Mouse (Mus musculus): ENCODE results near the gene Igfbp6. TPM values are rescaled to one million over a fixed set of nuclear protein-coding genes. Genes with fewer than 3 reads are reported as not detected.

Igfbp6 gene
- polyA plus RNA-seq (2015; fragmentation: Nextera tagmentation; extraction: Ambion mirVana), result 33.0 and 33.9 TPM in 2 replicates

DNA sequence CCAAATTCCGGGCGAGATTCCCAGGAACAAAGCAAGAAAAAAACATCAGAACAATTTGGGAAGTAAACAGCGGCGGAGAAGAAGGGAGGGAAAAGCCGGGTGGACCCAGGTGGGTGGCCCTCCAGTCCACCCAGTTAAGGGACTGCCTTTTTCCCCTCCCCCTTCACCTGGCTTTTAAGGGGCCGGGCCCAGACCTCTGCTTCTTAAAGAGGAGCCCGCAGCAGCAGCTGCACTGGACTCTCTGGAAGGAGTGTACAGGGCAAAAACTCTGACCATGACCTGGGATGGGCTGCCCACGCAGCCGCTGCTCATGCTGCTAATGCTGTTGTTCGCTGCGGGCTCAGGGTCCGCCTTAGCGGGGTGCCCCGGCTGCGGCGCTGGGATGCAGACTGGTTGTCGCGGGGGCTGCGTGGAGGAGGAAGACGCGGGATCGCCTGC, at the start of gene Igfbp6:
Igfbp6 (plus strand) TSS at position 89 of the 438 bp plus-strand sequence.
- 5% methylated on average over 22 of the region's 22 CpGs for WGBS
- peak within 1 kb of the TSS; percentile 17 for H3K27ac ChIP-seq (ENCODE audit: low read length)
- peak; percentile 64 for ATAC-seq (ENCODE audit: low FRiP score, low TSS enrichment)

GRCm38 (mm10) chr15:102094988-102095387, 49.2 kb upstream of the Igfbp6 start:
- no peaks in the 10 kb centered on the region for H3K9me3 ChIP-seq (ENCODE audit: low read length)
- H3K4me1 ChIP-seq (ENCODE audit: insufficient read depth, low read length), result peaks cover 23% of the 10 kb centered on the region
- no peak for ATAC-seq (ENCODE audit: low FRiP score, low TSS enrichment)
- H3K9ac ChIP-seq (replicated peaks; ENCODE audit: low read length), result no peak overlapping the region
- no peak overlapping the region for H3K4me3 ChIP-seq (ENCODE audit: low read length)
- WGBS, result 80% methylated on average over 16 of the region's 16 CpGs
- H3K36me3 ChIP-seq (ENCODE audit: insufficient read depth, low read length), result peaks cover 72% of the 10 kb centered on the region
- no peak overlapping the region for H3K27ac ChIP-seq (ENCODE audit: low read length)
- H3K4me2 ChIP-seq (replicated peaks; ENCODE audit: low read depth, low read length), result no peak overlapping the region
- no peaks in the 10 kb centered on the region for H3K27me3 ChIP-seq (ENCODE audit: insufficient read depth, low read length)

More for the DNA sequence above, at the start of gene Igfbp6:
- H3K27me3 ChIP-seq (ENCODE audit: insufficient read depth, low read length), result peaks cover 24% of the 10 kb centered on the region
- H3K4me2 ChIP-seq (replicated peaks; ENCODE audit: low read depth, low read length), result peak within 1 kb of the TSS; percentile 53
- peak within 1 kb of the TSS; percentile 60 for H3K9ac ChIP-seq (replicated peaks; ENCODE audit: low read length)
- no peaks in the 10 kb centered on the region for H3K36me3 ChIP-seq (ENCODE audit: insufficient read depth, low read length)
- H3K4me3 ChIP-seq (ENCODE audit: low read length), result peak within 1 kb of the TSS; percentile 36
- H3K4me1 ChIP-seq (ENCODE audit: insufficient read depth, low read length), result peaks cover 27% of the 10 kb centered on the region
- H3K9me3 ChIP-seq (ENCODE audit: low read length), result no peaks in the 10 kb centered on the region

DNA sequence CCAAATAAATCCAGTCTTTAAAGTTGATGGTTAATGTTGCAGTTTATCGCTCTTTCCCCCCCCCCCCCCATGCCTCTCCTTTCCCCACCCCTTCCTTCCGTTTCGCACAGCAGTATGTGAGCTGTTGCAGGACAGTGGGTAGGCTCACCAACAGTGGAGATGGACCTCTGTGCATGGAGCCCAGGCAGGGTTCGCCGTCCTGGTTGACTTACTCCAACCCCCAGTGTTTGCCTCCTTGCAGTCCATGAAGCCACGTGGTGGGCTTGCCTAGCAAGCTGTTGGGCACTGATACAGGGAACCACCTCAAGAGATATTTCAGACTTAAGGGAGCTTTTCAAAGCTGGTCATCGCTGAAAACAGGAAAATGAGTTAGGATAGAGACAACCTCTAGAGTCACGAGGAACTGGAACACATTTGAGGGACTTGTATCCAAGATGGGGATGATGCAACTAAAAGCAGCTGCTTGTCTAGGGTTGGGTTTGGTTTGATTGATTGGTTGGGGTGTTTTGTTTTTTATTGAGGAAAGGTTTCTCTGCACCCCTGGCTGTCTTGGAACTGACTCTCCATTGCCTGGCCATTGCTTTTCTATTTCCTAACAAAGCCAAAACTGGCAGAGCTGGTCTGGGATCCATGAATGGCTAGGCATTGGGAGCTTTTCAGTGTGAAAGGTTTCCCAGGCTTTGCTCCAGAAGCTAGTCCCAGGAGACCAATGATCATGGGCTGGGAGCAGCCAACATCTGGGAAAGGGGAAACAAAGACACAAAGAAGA, 46.8 kb upstream of the Igfbp6 start:
- H3K4me2 ChIP-seq (replicated peaks; ENCODE audit: low read depth, low read length), result no peak overlapping the region
- H3K27ac ChIP-seq (ENCODE audit: low read length), result no peak overlapping the region; the same call in 1 of the 2 replicates
- 72% methylated on average over 8 of the region's 8 CpGs for WGBS
- peaks cover 49% of the 10 kb centered on the region for H3K36me3 ChIP-seq (ENCODE audit: insufficient read depth, low read length)
- H3K9me3 ChIP-seq (ENCODE audit: low read length), result no peaks in the 10 kb centered on the region
- H3K4me1 ChIP-seq (ENCODE audit: insufficient read depth, low read length), result peaks cover 42% of the 10 kb centered on the region
- ATAC-seq (ENCODE audit: low FRiP score, low TSS enrichment), result no peak
- no peak overlapping the region for H3K9ac ChIP-seq (replicated peaks; ENCODE audit: low read length)
- no peaks in the 10 kb centered on the region for H3K27me3 ChIP-seq (ENCODE audit: insufficient read depth, low read length)
- H3K4me3 ChIP-seq (ENCODE audit: low read length), result no peak overlapping the region

DNA sequence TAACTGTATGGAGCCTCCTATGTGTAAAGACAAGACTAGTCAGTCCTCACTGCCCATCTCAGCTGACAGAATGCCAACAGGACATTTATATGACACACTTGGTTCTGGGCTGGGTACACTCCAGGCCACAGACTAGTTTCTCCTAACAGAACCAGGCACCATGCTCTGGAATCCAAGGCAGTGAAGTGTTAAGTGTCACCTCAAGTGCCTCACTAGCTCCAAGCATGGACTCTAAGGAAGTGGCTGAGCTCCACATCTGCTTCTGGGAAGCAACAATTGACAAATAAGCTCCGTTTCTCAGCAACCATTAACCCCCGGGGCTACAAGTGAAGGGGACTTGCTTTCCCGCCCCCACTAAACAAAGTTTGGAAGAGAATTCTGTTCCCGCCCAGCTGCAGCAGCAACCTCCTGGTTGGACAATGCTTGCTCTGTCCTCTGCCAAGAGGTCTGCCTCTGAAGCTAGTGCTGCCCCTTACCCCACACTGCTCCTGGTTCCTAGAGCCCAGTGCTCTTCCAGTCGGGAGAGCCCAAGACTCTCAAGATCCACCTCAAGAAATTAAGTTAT, 46.1 kb upstream of the Igfbp6 start:
- 39% methylated on average over 5 of the region's 5 CpGs for WGBS
- ATAC-seq (ENCODE audit: low FRiP score, low TSS enrichment), result no peak
- H3K4me2 ChIP-seq (replicated peaks; ENCODE audit: low read depth, low read length), result no peak overlapping the region
- H3K4me3 ChIP-seq (ENCODE audit: low read length), result no peak overlapping the region
- H3K36me3 ChIP-seq (ENCODE audit: insufficient read depth, low read length), result peaks cover 41% of the 10 kb centered on the region
- H3K4me1 ChIP-seq (ENCODE audit: insufficient read depth, low read length), result peaks cover 50% of the 10 kb centered on the region
- no peaks in the 10 kb centered on the region for H3K27me3 ChIP-seq (ENCODE audit: insufficient read depth, low read length)
- H3K27ac ChIP-seq (ENCODE audit: low read length), result peak overlapping the region; percentile 34; the same call in 1 of the 2 replicates
- H3K9me3 ChIP-seq (ENCODE audit: low read length), result no peaks in the 10 kb centered on the region
- H3K9ac ChIP-seq (replicated peaks; ENCODE audit: low read length), result no peak overlapping the region

GRCm38 (mm10) chr15:102099260-102099659, 44.9 kb upstream of the Igfbp6 start:
- H3K9ac ChIP-seq (replicated peaks; ENCODE audit: low read length), result no peak overlapping the region
- ATAC-seq (ENCODE audit: low FRiP score, low TSS enrichment), result no peak

GRCm38 (mm10) chr15:102099771-102100160, 44.4 kb upstream of the Igfbp6 start:
- Histone ChIP-seq H3K36me3 (ENCODE audit: insufficient read depth, low read length) (peaks cover 24% of the 10 kb centered on the region), H3K27me3 (ENCODE audit: insufficient read depth, low read length) (no peaks in the 10 kb centered on the region), H3K27ac (ENCODE audit: low read length) (peak overlapping the region; percentile 99), H3K4me2 (replicated peaks; ENCODE audit: low read depth, low read length) (peak overlapping the region; percentile 91), H3K4me1 (ENCODE audit: insufficient read depth, low read length) (peaks cover 66% of the 10 kb centered on the region), H3K4me3 (ENCODE audit: low read length) (peak overlapping the region; percentile 62), H3K9ac (replicated peaks; ENCODE audit: low read length) (peak overlapping the region; percentile 80), H3K9me3 (ENCODE audit: low read length) (no peaks in the 10 kb centered on the region)
- ATAC-seq (ENCODE audit: low FRiP score, low TSS enrichment), result no peak
- WGBS, result 21% methylated on average over 8 of the region's 8 CpGs

More at GRCm38 (mm10) chr15:102099260-102099659, 44.9 kb upstream of the Igfbp6 start:
- peak overlapping the region; percentile 91 for H3K4me2 ChIP-seq (replicated peaks; ENCODE audit: low read depth, low read length)
- H3K27me3 ChIP-seq (ENCODE audit: insufficient read depth, low read length), result no peaks in the 10 kb centered on the region
- peaks cover 61% of the 10 kb centered on the region for H3K4me1 ChIP-seq (ENCODE audit: insufficient read depth, low read length)
- 47% methylated on average over 5 of the region's 5 CpGs for WGBS
- peaks cover 29% of the 10 kb centered on the region for H3K36me3 ChIP-seq (ENCODE audit: insufficient read depth, low read length)
- H3K27ac ChIP-seq (ENCODE audit: low read length), result peak overlapping the region; percentile 99; the same call in 1 of the 2 replicates
- H3K4me3 ChIP-seq (ENCODE audit: low read length), result no peak overlapping the region
- no peaks in the 10 kb centered on the region for H3K9me3 ChIP-seq (ENCODE audit: low read length)

- peak; percentile 56 for ATAC-seq (ENCODE audit: low FRiP score, low TSS enrichment)
- Histone ChIP-seq H3K4me3 (ENCODE audit: low read length) (peak within 1 kb of the TSS; percentile 62), H3K27me3 (ENCODE audit: insufficient read depth, low read length) (no peaks in the 10 kb centered on the region), H3K4me2 (replicated peaks; ENCODE audit: low read depth, low read length) (peak within 1 kb of the TSS; percentile 91), H3K9me3 (ENCODE audit: low read length) (no peaks in the 10 kb centered on the region), H3K27ac (ENCODE audit: low read length) (peak within 1 kb of the TSS; percentile 99), H3K36me3 (ENCODE audit: insufficient read depth, low read length) (peaks cover 18% of the 10 kb centered on the region), H3K9ac (replicated peaks; ENCODE audit: low read length) (peak within 1 kb of the TSS; percentile 80), H3K4me1 (ENCODE audit: insufficient read depth, low read length) (peaks cover 73% of the 10 kb centered on the region)
- under 1% methylated on average over 63 of the region's 82 CpGs for WGBS
Observed at GRCm38 (mm10) chr15:102100161-102100981, 43.8 kb upstream of the Igfbp6 start, which contains the start of gene Tns2. Gene Tns2, plus strand, starts transcription at chr15:102100413.

- Histone ChIP-seq H3K27me3 (ENCODE audit: insufficient read depth, low read length) (no peaks in the 10 kb centered on the region), H3K9me3 (ENCODE audit: low read length) (no peaks in the 10 kb centered on the region), H3K4me2 (replicated peaks; ENCODE audit: low read depth, low read length) (peak overlapping the region; percentile 91), H3K36me3 (ENCODE audit: insufficient read depth, low read length) (peaks cover 11% of the 10 kb centered on the region), H3K4me1 (ENCODE audit: insufficient read depth, low read length) (peaks cover 80% of the 10 kb centered on the region), H3K4me3 (ENCODE audit: low read length) (peak overlapping the region; percentile 62), H3K9ac (replicated peaks; ENCODE audit: low read length) (peak overlapping the region; percentile 80), H3K27ac (ENCODE audit: low read length) (peak overlapping the region; percentile 99)
- ATAC-seq (ENCODE audit: low FRiP score, low TSS enrichment), result 0 out of 2 replicates have a peak, but pooled peaks have one; percentile 24
- WGBS, result 19% methylated on average over 10 of the region's 10 CpGs
Observed at GRCm38 (mm10) chr15:102100996-102101671, 43.0 kb upstream of the Igfbp6 start.

Data from kidney, embryonic 16.5 days (tissue).